Mouse (Mus musculus) C2C12 (cell line): Measurements from ENCODE around the gene Hebp1.

Experiments used
- CTCF ChIP-seq: IDR thresholded peaks from one replicate; pipeline ENCODE4 v1.5.1; 2011; ENCODE audit not compliant: control insufficient read depth, insufficient read depth, insufficient read length
- MYOD1 ChIP-seq: IDR thresholded peaks from one replicate; pipeline ENCODE4 v1.6.1; 2011; ENCODE audit warnings: low read depth; ENCODE audit not compliant: control insufficient read depth, insufficient read length
- MYOG ChIP-seq: IDR thresholded peaks from one replicate; pipeline ENCODE4 v1.6.1; 2011; ENCODE audit not compliant: control insufficient read depth, insufficient read length; ENCODE audit errors: extremely low read depth

GRCm38 (mm10) chr6:135092798-135093470, 104.9 kb downstream of the Hebp1 start:
- TF ChIP-seq CTCF (no peak), MYOD1 (no peak), MYOG (no peak)
